Mouse (Mus musculus): ENCODE results near the gene Exoc8.

The Exoc8 gene

GRCm38 (mm10) chr8:124897386-124898250 lies at the start of gene Exoc8, which contains the start of gene Sprtn:
Gene Exoc8, minus strand, starts transcription at chr8:124897705.
Gene Sprtn, plus strand, starts transcription at chr8:124897886.
- DNase-seq (ENCODE audit: low spot score in 2 of 2): peak; percentile 93 to 95

DNA sequence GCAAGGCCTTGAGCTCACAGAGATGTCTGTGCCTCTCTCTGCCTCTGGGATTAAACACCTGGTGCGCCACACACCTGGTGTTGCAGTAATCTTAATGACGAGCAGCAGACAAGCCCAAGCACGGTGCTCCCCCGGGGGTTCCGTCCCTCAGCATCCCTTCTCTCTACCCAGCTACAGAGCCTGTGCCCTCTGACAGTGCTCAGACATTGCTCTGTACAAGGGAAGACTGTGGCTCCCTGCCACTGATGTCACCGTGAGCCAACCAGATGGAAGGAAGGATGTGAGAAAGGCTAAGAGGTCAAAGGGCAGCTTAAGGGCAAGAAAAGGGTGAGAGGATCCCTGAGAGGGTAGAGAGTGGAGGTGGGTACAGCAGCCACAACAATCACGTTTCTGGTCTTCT lies 46.9 kb upstream of the Exoc8 start:
- no peak for DNase-seq (ENCODE audit: low spot score in 2 of 2)

DNA sequence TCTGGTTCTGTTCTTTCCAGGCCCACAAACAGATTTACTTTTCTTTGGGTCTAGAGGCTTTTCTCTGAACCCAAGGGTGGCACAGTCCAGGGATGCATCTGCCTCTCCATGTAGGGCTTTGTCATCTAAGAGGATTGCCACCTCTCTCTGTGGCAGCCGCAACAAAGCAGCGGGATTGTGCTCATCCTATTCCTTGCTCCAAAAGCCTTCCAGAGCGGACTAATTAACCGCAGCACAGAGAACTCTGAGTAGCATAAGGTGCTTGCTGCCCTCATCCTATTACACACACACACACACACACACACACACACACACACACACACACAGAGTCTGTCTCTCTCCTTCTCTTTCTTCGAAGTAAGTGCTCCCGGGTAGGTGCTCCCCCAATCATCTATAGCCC lies 46.3 kb upstream of the Exoc8 start:
- no peak for DNase-seq (ENCODE audit: low spot score in 2 of 2)

DNA sequence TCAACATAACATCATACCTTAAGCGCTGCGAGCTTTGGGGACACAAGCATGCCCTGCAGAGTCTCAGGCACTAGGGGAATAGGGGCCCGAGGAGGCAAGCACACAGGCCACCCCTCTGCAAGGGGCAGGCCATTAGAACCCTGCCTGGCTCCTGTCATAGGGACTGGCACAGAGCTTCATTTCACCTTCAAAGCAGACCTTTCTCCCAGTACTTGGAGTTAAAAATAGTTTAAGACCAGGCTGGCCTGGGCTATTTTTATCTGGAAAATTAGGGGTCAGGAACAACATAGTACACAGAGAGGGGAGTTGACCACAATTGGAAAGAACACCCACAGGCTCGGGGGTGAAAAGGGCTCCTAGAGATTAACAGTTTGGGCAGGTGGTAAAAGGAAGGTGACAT lies 39.8 kb upstream of the Exoc8 start:
- DNase-seq (ENCODE audit: low spot score in 2 of 2): no peak

- no peak for DNase-seq (ENCODE audit: low spot score in 2 of 2)
These were observed 39.2 kb upstream of the Exoc8 start for GRCm38 (mm10) chr8:124936699-124937098.

DNA sequence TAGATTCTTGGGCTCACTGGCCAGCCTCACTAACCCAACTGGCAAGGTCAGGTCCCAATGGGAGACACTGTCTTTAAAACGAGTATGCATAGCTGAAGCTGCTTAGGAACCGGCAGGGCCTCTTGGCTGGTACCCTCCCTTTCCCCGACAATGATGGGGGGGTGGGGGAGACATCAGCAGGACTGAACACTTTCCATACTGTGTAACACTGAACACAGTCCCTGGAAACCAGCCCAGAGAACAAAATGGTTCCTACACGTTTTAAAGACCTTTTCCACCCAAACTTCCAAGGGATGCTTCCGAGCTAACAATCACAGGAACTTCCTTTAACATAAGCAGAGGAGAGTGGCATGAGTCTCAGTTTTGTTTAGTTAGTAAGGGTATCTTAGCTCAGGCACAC lies 37.6 kb upstream of the Exoc8 start:
- DNase-seq (ENCODE audit: low spot score in 2 of 2): no peak

DNA sequence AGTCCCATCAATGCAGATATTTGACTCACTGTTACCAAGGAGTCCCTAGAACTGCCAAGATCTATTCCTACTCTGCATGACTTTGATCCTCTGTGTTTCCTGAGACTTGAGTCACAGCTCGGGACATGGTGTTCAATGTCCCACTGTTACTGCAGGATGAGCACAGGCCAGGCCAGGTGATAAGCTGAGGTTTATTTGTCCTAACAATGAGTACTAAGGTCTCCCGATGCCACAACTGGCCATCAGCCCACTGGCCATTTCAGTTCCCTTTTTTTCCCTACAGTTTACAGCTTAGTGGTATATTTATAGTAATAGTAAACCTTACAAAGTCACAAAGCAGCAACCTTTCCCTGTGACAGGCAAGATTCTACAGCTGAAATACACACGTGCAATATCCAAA lies 34.9 kb upstream of the Exoc8 start:
- no peak for DNase-seq (ENCODE audit: low spot score in 2 of 2)

DNA sequence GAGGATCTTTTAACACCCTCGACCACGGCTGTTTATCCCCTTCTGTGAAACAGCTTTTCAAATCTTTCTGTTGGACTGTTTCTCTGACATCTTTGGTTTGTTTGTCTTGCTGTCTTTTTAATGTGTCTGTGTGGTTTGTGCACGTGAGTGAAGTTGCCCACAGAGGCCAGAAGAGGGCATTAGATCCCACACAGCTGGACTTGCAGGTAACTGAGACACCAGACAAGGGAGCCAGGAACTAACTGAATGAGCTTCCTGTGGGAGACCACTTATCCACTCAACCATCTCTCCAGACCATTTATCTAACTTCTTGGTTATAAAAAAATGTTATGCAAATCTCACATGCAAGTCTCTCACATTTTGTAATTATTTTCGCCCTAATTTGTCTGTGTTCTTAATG lies 33.1 kb upstream of the Exoc8 start:
- DNase-seq (ENCODE audit: low spot score in 2 of 2): no peak

DNA sequence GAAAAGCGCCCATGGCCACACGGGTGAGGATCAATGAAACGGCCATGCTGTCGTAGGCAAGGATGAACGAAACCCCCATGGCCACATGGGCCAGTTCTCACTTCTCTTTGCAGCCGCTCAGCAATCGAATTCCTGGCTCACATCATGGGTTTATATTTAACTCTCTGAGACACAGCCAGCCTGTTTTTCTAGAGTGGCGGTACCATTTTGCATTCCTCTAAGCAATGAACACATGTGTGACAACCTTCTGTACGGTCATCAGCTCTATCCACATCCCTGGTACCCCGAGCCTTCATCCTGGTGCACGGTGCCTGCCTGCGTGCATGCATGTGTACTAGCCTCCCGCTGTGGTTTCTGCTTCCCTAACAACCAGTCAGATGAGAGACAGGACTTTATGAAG lies 32.6 kb upstream of the Exoc8 start:
- DNase-seq (ENCODE audit: low spot score in 2 of 2): no peak

GRCm38 (mm10) chr8:124929006-124929405 lies 31.5 kb upstream of the Exoc8 start:
- no peak for DNase-seq (ENCODE audit: low spot score in 2 of 2)

DNA sequence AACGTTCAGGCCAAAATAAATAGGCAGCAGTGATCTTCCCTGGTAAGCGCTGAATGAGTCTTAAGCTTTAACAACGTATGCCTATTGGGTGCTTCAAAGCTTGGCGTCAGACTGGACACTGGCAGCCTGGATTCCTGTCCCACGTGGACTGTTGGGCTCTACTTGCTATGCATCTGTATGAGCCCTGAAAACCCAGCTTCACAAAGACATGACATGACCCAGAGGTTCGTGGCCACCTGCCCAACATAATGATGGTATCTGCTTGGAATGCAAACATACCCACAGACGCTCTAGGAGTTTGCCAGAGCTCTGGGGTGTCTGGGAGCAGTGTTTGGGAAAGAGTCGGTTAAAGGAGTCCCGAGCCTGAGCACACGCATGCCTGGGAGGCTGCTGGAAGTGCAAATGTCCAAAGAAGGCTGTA lies 28.9 kb upstream of the Exoc8 start:
- DNase-seq (ENCODE audit: low spot score in 2 of 2): no peak

- no peak for DNase-seq (ENCODE audit: low spot score in 2 of 2)
These were observed 28.2 kb upstream of the Exoc8 start for GRCm38 (mm10) chr8:124925544-124926266.

DNA sequence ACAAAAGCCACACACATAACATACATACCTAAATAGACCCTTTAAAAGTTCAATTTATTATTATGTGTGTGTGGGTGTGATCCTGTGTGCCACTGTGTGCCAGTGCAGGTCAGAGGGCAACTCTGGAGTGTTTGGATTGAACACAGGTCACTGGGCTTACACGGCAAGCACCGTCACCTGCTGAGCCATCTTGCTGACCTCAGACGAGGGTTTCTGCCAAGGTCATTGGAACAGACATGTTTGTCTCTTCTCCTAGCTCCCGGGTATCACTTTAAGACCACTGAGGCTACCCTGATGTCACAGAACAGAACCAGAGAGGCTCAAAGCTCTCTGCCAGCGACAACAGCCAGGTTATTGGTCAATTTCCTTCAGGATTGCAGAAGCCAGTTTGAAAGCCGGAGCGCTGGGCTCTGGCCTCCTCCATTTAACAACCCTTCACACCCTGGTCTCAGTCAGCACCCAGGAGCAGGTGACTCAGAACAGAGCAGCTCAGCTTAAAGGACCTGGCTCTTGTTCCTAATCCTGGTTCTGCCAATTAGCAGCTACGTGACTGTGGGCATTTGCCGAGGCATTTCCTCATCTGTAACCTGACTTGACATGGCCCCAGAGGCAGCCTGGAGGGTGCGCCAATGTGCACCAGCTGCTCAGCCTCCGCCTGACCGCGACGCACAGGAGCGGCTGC lies 26.6 kb upstream of the Exoc8 start:
- no peak for DNase-seq (ENCODE audit: low spot score in 2 of 2)

GRCm38 (mm10) chr8:124922490-124923089 lies 25.1 kb upstream of the Exoc8 start:
- no peak for DNase-seq (ENCODE audit: low spot score in 2 of 2)

- no peak for DNase-seq (ENCODE audit: low spot score in 2 of 2)
These were observed 24.1 kb upstream of the Exoc8 start for GRCm38 (mm10) chr8:124921369-124922279.

- no peak for DNase-seq (ENCODE audit: low spot score in 2 of 2)
These were observed 20.4 kb upstream of the Exoc8 start for GRCm38 (mm10) chr8:124917741-124918484.

DNA sequence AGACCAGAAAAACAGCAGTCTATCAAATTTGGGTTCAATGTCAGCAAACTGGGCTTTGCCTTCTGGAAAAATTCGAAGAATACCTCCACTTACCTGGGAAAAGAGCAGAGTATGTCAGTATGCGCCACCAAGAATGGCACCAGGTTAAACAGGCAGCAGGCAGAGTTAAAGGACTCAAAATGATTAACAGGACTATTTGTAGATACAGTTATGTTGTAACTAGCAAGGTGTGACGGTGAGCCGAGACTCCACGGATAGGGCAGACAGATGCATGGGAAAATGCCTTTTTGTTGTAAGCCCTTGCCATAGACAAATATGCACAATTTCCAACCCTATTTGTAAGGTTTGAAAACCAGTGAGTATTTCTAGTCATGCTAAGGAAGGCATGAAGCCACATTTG lies 16.6 kb upstream of the Exoc8 start:
- no peak for DNase-seq (ENCODE audit: low spot score in 2 of 2)

- no peak for DNase-seq (ENCODE audit: low spot score in 2 of 2)
These were observed 14.7 kb upstream of the Exoc8 start for GRCm38 (mm10) chr8:124911938-124912872.

- no peak for DNase-seq (ENCODE audit: low spot score in 2 of 2)
These were observed 12.8 kb upstream of the Exoc8 start for GRCm38 (mm10) chr8:124910349-124910748.

All from right cerebral cortex, postnatal 36 days (tissue).